Mouse (Mus musculus): ENCODE data around the gene Zfp940. TPM values are rescaled to one million over a fixed set of nuclear protein-coding genes. Genes with fewer than 3 reads are reported as not detected.

Zfp940 gene
- total and polyA plus RNA-seq, 3 experiments: 8.4 to 13.7 TPM; not detected in 1

GRCm38 (mm10) chr7:29836816-29837215 is 16.7 kb downstream of the Zfp940 start:
- 0 out of 4 replicates have a peak, but pooled peaks cover 0 to 2% of the 10 kb centered on the region in 2 experiments for H3K36me3 ChIP-seq (ENCODE audit: control insufficient read depth in 1 of 2, insufficient read depth in 2 of 2, low read length in 2 of 2)
- H3K4me3 ChIP-seq (ENCODE audit: control insufficient read depth in 1 of 2, insufficient read depth in 1 of 2, low read depth in 2 of 2, low read length in 2 of 2): no peak overlapping the region
- peak; percentile 42; the same call in 1 of the 2 replicates for TF ChIP-seq TCF12 (IDR thresholded peaks at IDR 0.05; ENCODE audit: low read depth, low read length)
- TF ChIP-seq HCFC1 (IDR thresholded peaks at IDR 0.05; ENCODE audit: low read depth, low read length): no peak
- TF ChIP-seq SMC3 (IDR thresholded peaks at IDR 0.05; ENCODE audit: low read depth, low read length): no peak
- no peak for TF ChIP-seq POLR2A (IDR thresholded peaks at IDR 0.05; ENCODE audit: control insufficient read depth in 1 of 2, insufficient read depth in 1 of 2, low read depth in 1 of 2, low read length in 2 of 2, poor library complexity in 1 of 2)
- peak; percentile 6; the same call in 1 of the 2 replicates for TF ChIP-seq TAL1 (IDR thresholded peaks at IDR 0.05; ENCODE audit: low read length)
- H3K9ac ChIP-seq (ENCODE audit: control insufficient read depth, low read depth, low read length, poor library complexity, severe bottlenecking): no peak overlapping the region
- no peak overlapping the region for H3K27ac ChIP-seq (ENCODE audit: control insufficient read depth, low read depth, low read length)
- H3K27me3 ChIP-seq (ENCODE audit: control insufficient read depth in 1 of 2, insufficient read depth in 2 of 2, low read length in 2 of 2): no peaks in the 10 kb centered on the region
- H3K79me2 ChIP-seq (ENCODE audit: control insufficient read depth, insufficient read depth, low read length, poor library complexity): no peaks in the 10 kb centered on the region
- H3K9me3 ChIP-seq (replicated peaks; ENCODE audit: insufficient read depth, low read length): no peaks in the 10 kb centered on the region
- peak; percentile 25 for DNase-seq (ENCODE audit: low read depth, low spot score)
- H3K4me1 ChIP-seq (ENCODE audit: control insufficient read depth in 1 of 2, insufficient read depth in 2 of 2, low read length in 2 of 2): peaks cover 0 to 3% of the 10 kb centered on the region in 2 experiments; a peak in 2 of 4 replicates

DNA sequence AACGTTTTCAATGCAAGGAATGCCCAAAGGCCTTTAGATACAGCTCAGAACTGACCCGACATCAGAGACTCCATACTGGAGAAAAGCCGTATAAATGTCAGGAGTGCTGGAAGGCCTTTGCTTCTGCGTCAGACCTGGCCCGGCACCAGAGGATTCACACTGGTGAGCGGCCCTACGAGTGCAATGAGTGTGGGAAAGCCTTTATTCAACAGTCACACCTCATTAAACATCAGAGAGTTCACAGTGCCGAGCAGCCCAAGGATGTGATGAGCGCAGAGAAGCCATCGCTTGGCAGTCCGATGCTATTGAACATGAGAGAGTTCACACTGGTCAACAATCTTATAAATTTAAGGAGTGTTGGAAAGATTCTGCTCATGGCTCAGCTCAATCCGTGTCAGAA is 23.7 kb downstream of the Zfp940 start:
- H3K9me3 ChIP-seq (replicated peaks; ENCODE audit: insufficient read depth, low read length): no peaks in the 10 kb centered on the region
- no peak overlapping the region for H3K4me3 ChIP-seq (ENCODE audit: control insufficient read depth in 1 of 2, insufficient read depth in 1 of 2, low read depth in 2 of 2, low read length in 2 of 2)
- no peak for TF ChIP-seq MAX (IDR thresholded peaks at IDR 0.05; ENCODE audit: low read length)
- no peak for TF ChIP-seq TCF12 (IDR thresholded peaks at IDR 0.05; ENCODE audit: low read depth, low read length)
- TF ChIP-seq CHD2 (IDR thresholded peaks at IDR 0.05; ENCODE audit: low read length): no peak
- TF ChIP-seq ZKSCAN1 (IDR thresholded peaks at IDR 0.05; ENCODE audit: low read depth, low read length): no peak
- TF ChIP-seq MAZ (IDR thresholded peaks at IDR 0.05; ENCODE audit: low read depth, low read length): no peak
- TF ChIP-seq TBP (IDR thresholded peaks at IDR 0.05; ENCODE audit: low read depth, low read length): no peak
- TF ChIP-seq ETS1 (IDR thresholded peaks at IDR 0.05; ENCODE audit: low read depth, low read length): no peak
- TF ChIP-seq RAD21 (IDR thresholded peaks at IDR 0.05; ENCODE audit: low read depth, low read length): no peak
- no peak for TF ChIP-seq NRF1 (IDR thresholded peaks at IDR 0.05; ENCODE audit: insufficient read depth, low read depth, low read length, poor library complexity, severe bottlenecking)
- no peak for TF ChIP-seq NELFE (IDR thresholded peaks at IDR 0.05; ENCODE audit: low read depth, low read length)
- TF ChIP-seq GATA1 (IDR thresholded peaks at IDR 0.05; ENCODE audit: low read depth, low read length): no peak
- no peak for TF ChIP-seq SMC3 (IDR thresholded peaks at IDR 0.05; ENCODE audit: low read depth, low read length)
- TF ChIP-seq MAFK (IDR thresholded peaks at IDR 0.05; ENCODE audit: borderline replicate concordance, low read depth, low read length): no peak
- no peak for TF ChIP-seq ZMIZ1 (IDR thresholded peaks at IDR 0.05; ENCODE audit: low read depth, low read length)
- no peak for TF ChIP-seq MYB (IDR thresholded peaks at IDR 0.05; ENCODE audit: low read depth, low read length)
- no peak for TF ChIP-seq POLR2A (IDR thresholded peaks at IDR 0.05; ENCODE audit: control insufficient read depth in 1 of 2, insufficient read depth in 1 of 2, low read depth in 1 of 2, low read length in 2 of 2, poor library complexity in 1 of 2)
- no peaks in the 10 kb centered on the region for H3K4me1 ChIP-seq (ENCODE audit: control insufficient read depth in 1 of 2, insufficient read depth in 2 of 2, low read length in 2 of 2)
- H3K79me2 ChIP-seq (ENCODE audit: control insufficient read depth, insufficient read depth, low read length, poor library complexity): no peaks in the 10 kb centered on the region
- no peaks in the 10 kb centered on the region for H3K27me3 ChIP-seq (ENCODE audit: control insufficient read depth in 1 of 2, insufficient read depth in 2 of 2, low read length in 2 of 2)
- H3K9ac ChIP-seq (ENCODE audit: control insufficient read depth, low read depth, low read length, poor library complexity, severe bottlenecking): no peak overlapping the region
- DNase-seq (ENCODE audit: low read depth, low spot score): no peak
- peaks cover 0 to 2% of the 10 kb centered on the region in 2 experiments; a peak in 1 of 4 replicates for H3K36me3 ChIP-seq (ENCODE audit: control insufficient read depth in 1 of 2, insufficient read depth in 2 of 2, low read length in 2 of 2)
- no peak overlapping the region for H3K27ac ChIP-seq (ENCODE audit: control insufficient read depth, low read depth, low read length)
